Mouse (Mus musculus) midbrain, postnatal 0 days (tissue): ENCODE data around the gene Smim7. TPM values are rescaled to one million over a fixed set of nuclear protein-coding genes. Genes with fewer than 3 reads are reported as not detected.

Experiments used
- ATAC-seq: fragments of 200-750 bp; cut with Nextera tagmentation; 2 replicates; pipeline ENCODE4 v1.8.0; 2017; ENCODE audit warnings: moderate number of reproducible peaks, mild to moderate bottlenecking, moderate TSS enrichment, moderate library complexity; ENCODE audit not compliant: low FRiP score
- DNase-seq: peaks from one replicate; pipeline ENCODE4 v3.0.0-alpha.2; 2015; ENCODE audit warnings: low spot score
- H3K27ac ChIP-seq: fragments of 300-500 bp; sonication (generic); 2 replicates; pipeline ENCODE4 v1.5.1; 2014; ENCODE audit warnings: low read depth, mild to moderate bottlenecking, low read length, mixed read lengths
- H3K27me3 ChIP-seq: fragments of 300-500 bp; sonication (generic); 2 replicates; pipeline ENCODE4 v1.6.1; 2014; ENCODE audit warnings: low read length, control low read depth, mixed read lengths; ENCODE audit not compliant: insufficient read depth
- H3K36me3 ChIP-seq: fragments of 300-500 bp; sonication (generic); 2 replicates; pipeline ENCODE4 v1.6.1; 2014; ENCODE audit warnings: low read length, control low read depth, mixed read lengths; ENCODE audit not compliant: insufficient read depth
- H3K4me1 ChIP-seq: fragments of 300-500 bp; sonication (generic); 2 replicates; pipeline ENCODE4 v1.6.1; 2014; ENCODE audit warnings: mild to moderate bottlenecking, control low read depth, antibody characterized with exemption, low read length, mixed read lengths; ENCODE audit not compliant: insufficient read depth
- H3K4me2 ChIP-seq: fragments of 300-500 bp; sonication (generic); 2 replicates; pipeline ENCODE4 v1.6.1; 2014; ENCODE audit warnings: low read depth, mild to moderate bottlenecking, low read length, mixed read lengths; ENCODE audit not compliant: poor library complexity, severe bottlenecking
- H3K4me3 ChIP-seq: fragments of 300-500 bp; sonication (generic); 2 replicates; pipeline ENCODE4 v1.5.1; 2014; ENCODE audit warnings: low read depth, mild to moderate bottlenecking, low read length, moderate library complexity
- H3K9ac ChIP-seq: fragments of 300-500 bp; sonication (generic); replicated peaks from 2 replicates; pipeline ENCODE4 v1.6.1; 2014; ENCODE audit warnings: mild to moderate bottlenecking, low read length, moderate library complexity, mixed read lengths; ENCODE audit not compliant: poor library complexity, severe bottlenecking
- H3K9me3 ChIP-seq: fragments of 300-500 bp; sonication (generic); 2 replicates; pipeline ENCODE4 v1.6.1; 2016; ENCODE audit warnings: low read length, control low read depth
- CTCF ChIP-seq: IDR thresholded peaks from 2 replicates; pipeline ENCODE4 v1.5.1; 2016; ENCODE audit warnings: antibody characterized with exemption, mild to moderate bottlenecking
- WGBS: fragments of 180-500 bp; shearing (Covaris S2); extraction: QIAGEN DNeasy Blood & Tissue Kit; methylation state at CpG from one replicate; pipeline ENCODE4 v1.1.7; 2014; 5-methylcytosine and 5-hydroxymethylcytosine counted together
- microRNA-seq: library from miRNA; unstranded; fragments of <30 nt; microRNA quantifications from one replicate; pipeline ENCODE4, GENCODE M21; 2016; ENCODE audit warnings: borderline number of aligned reads
- polyA plus RNA-seq: library from polyadenylated mRNA; unstranded; fragments of >200 nt; fragmentation: Nextera tagmentation; extraction: Ambion mirVana; gene quantifications from 2 replicates; pipeline ENCODE4 v1.2.1, GENCODE M21; 2015
- total RNA-seq: library from RNA; depleted of rRNA; stranded (reverse); fragments of >200 nt; gene quantifications from 2 replicates; pipeline ENCODE4 v1.2.3, GENCODE M21; 2014; rRNA removed

The Smim7 gene
- total and polyA plus RNA-seq, 2 experiments from 2014 or later = 89.0 to 156 TPM

GRCm38 (mm10) chr8:72532103-72532502 is 38.8 kb downstream of the Smim7 start:
- TF ChIP-seq CTCF = no peak
- H3K9me3 ChIP-seq = no peaks in the 10 kb centered on the region
- no peak overlapping the region for H3K4me3 ChIP-seq
- no peaks in the 10 kb centered on the region for H3K27me3 ChIP-seq
- no peak for DNase-seq
- no peak overlapping the region for H3K4me2 ChIP-seq
- 96% methylated on average over 1 of the region's 1 CpGs for WGBS
- ATAC-seq = no peak
- H3K36me3 ChIP-seq = no peaks in the 10 kb centered on the region
- H3K4me1 ChIP-seq = no peaks in the 10 kb centered on the region
- H3K9ac ChIP-seq = no peak overlapping the region
- no peak overlapping the region for H3K27ac ChIP-seq

- Histone ChIP-seq H3K36me3 (no peaks in the 10 kb centered on the region), H3K4me2 (no peak overlapping the region), H3K9ac (no peak overlapping the region), H3K27me3 (no peaks in the 10 kb centered on the region), H3K4me1 (no peaks in the 10 kb centered on the region), H3K27ac (no peak overlapping the region), H3K9me3 (no peaks in the 10 kb centered on the region), H3K4me3 (no peak overlapping the region)
- ATAC-seq = no peak
- no peak for TF ChIP-seq CTCF
- DNase-seq = no peak
Measured at GRCm38 (mm10) chr8:72521888-72522287, 49.0 kb downstream of the Smim7 start.

GRCm38 (mm10) chr8:72517421-72517988 is 53.4 kb downstream of the Smim7 start:
- 79% methylated on average over 7 of the region's 7 CpGs for WGBS
- no peaks in the 10 kb centered on the region for H3K27me3 ChIP-seq
- no peak for ATAC-seq

More at GRCm38 (mm10) chr8:72517421-72517988, 53.4 kb downstream of the Smim7 start:
- no peak for DNase-seq
- Histone ChIP-seq H3K9ac (no peak overlapping the region), H3K4me1 (no peaks in the 10 kb centered on the region), H3K27ac (no peak overlapping the region), H3K4me2 (no peak overlapping the region), H3K9me3 (no peaks in the 10 kb centered on the region), H3K36me3 (no peaks in the 10 kb centered on the region), H3K4me3 (no peak overlapping the region)
- no peak for TF ChIP-seq CTCF

Small RNAs within 50 kb of the gene (microRNA-seq; reads per million reads assigned to microRNA genes)
- gene Gm28019 = not detected

Other genes starting within 250 kb of the Smim7 start
- 65.7 and 66.4 TPM in 2 replicates for gene Eps15l1, start 149.6 kb downstream of the Smim7 start, total RNA-seq
- gene Eps15l1, start 149.6 kb downstream of the Smim7 start, polyA plus RNA-seq = 51.3 and 51.9 TPM in 2 replicates
- 0.28 and 0.77 TPM in 2 replicates for gene Calr3, start 127.2 kb downstream of the Smim7 start, total RNA-seq
- 1.0 and 1.2 TPM in 2 replicates for gene Calr3, start 127.2 kb downstream of the Smim7 start, polyA plus RNA-seq
- gene 1700030K09Rik, start 127.2 kb downstream of the Smim7 start, total RNA-seq = 8.7 and 8.9 TPM in 2 replicates
- gene 1700030K09Rik, start 127.2 kb downstream of the Smim7 start, polyA plus RNA-seq = 14.7 TPM in 2 replicates
- 33.4 and 51.4 TPM in 2 replicates for gene Cherp, start 95.9 kb downstream of the Smim7 start, total RNA-seq
- gene Cherp, start 95.9 kb downstream of the Smim7 start, polyA plus RNA-seq = 44.5 and 50.9 TPM in 2 replicates
- gene Slc35e1, start 78.5 kb downstream of the Smim7 start, total RNA-seq = 47.7 and 69.4 TPM in 2 replicates
- 11.1 and 12.0 TPM in 2 replicates for gene Slc35e1, start 78.5 kb downstream of the Smim7 start, polyA plus RNA-seq
- 16.2 and 17.8 TPM in 2 replicates for gene Med26, start 22.8 kb downstream of the Smim7 start, total RNA-seq
- 17.4 and 19.1 TPM in 2 replicates for gene Med26, start 22.8 kb downstream of the Smim7 start, polyA plus RNA-seq
- gene Tmem38a, start 967 bp upstream of the Smim7 start, total RNA-seq = 64.6 and 73.7 TPM in 2 replicates
- gene Tmem38a, start 967 bp upstream of the Smim7 start, polyA plus RNA-seq = 36.7 and 44.7 TPM in 2 replicates
- gene Nwd1, start 75.6 kb upstream of the Smim7 start, total RNA-seq = 31.6 and 36.3 TPM in 2 replicates
- 2.0 and 2.6 TPM in 2 replicates for gene Nwd1, start 75.6 kb upstream of the Smim7 start, polyA plus RNA-seq
- 210 and 256 TPM in 2 replicates for gene Sin3b, start 152.2 kb upstream of the Smim7 start, total RNA-seq
- 231 and 234 TPM in 2 replicates for gene Sin3b, start 152.2 kb upstream of the Smim7 start, polyA plus RNA-seq
- 0.28 and 0.49 TPM in 2 replicates for gene F2rl3, start 190.8 kb upstream of the Smim7 start, total RNA-seq
- gene F2rl3, start 190.8 kb upstream of the Smim7 start, polyA plus RNA-seq = 0.28 and 0.34 TPM in 2 replicates